Mouse (Mus musculus) limb, embryonic 14.5 days (tissue): ENCODE measurements around the gene Ttc21a. TPM values are rescaled to one million over a fixed set of nuclear protein-coding genes. Genes with fewer than 3 reads are reported as not detected.

Source experiments
- ATAC-seq: fragments of 200-750 bp; cut with Nextera tagmentation; 2 replicates; pipeline ENCODE4 v1.8.0; 2017; ENCODE audit warnings: low read depth, moderate number of reproducible peaks, moderate TSS enrichment; ENCODE audit not compliant: low FRiP score
- DNase-seq: peaks from one replicate; pipeline ENCODE4 v3.0.0-alpha.2; 2015; ENCODE audit warnings: low spot score
- H3K27ac ChIP-seq: fragments of 300-500 bp; sonication (generic); replicated peaks from 2 replicates; pipeline ENCODE4 v1.5.1; 2014; ENCODE audit warnings: low read depth, mild to moderate bottlenecking, low read length, moderate library complexity, mixed read lengths
- H3K27me3 ChIP-seq: fragments of 300-500 bp; sonication (generic); 2 replicates; pipeline ENCODE4 v1.6.1; 2014; ENCODE audit warnings: low read length, mixed read lengths; ENCODE audit not compliant: control insufficient read depth, insufficient read depth
- H3K36me3 ChIP-seq: fragments of 300-500 bp; sonication (generic); 2 replicates; pipeline ENCODE4 v1.6.1; 2014; ENCODE audit warnings: mild to moderate bottlenecking, low read length, moderate library complexity, mixed read lengths; ENCODE audit not compliant: control insufficient read depth, insufficient read depth
- H3K4me1 ChIP-seq: fragments of 300-500 bp; sonication (generic); 2 replicates; pipeline ENCODE4 v1.6.1; 2014; ENCODE audit warnings: antibody characterized with exemption, low read length, mixed read lengths; ENCODE audit not compliant: control insufficient read depth, insufficient read depth
- H3K4me2 ChIP-seq: fragments of 300-500 bp; sonication (generic); replicated peaks from 2 replicates; pipeline ENCODE4 v1.6.1; 2014; ENCODE audit warnings: low read depth, mild to moderate bottlenecking, low read length, moderate library complexity; ENCODE audit not compliant: severe bottlenecking
- H3K4me3 ChIP-seq: fragments of 300-500 bp; sonication (generic); replicated peaks from 2 replicates; pipeline ENCODE4 v1.5.1; 2014; ENCODE audit warnings: low read length
- H3K9ac ChIP-seq: fragments of 300-500 bp; sonication (generic); 2 replicates; pipeline ENCODE4 v1.6.1; 2014; ENCODE audit warnings: mild to moderate bottlenecking, low read depth, low read length, moderate library complexity; ENCODE audit not compliant: severe bottlenecking
- H3K9me3 ChIP-seq: fragments of 300-500 bp; sonication (generic); 2 replicates; pipeline ENCODE4 v1.6.1; 2016; ENCODE audit warnings: low read length; ENCODE audit not compliant: control insufficient read depth
- POLR2A ChIP-seq: fragments of 200-500 bp; IDR thresholded peaks from 2 replicates; pipeline ENCODE4 v1.8.0; 2012; ENCODE audit warnings: inconsistent platforms, mild to moderate bottlenecking, moderate library complexity, borderline replicate concordance; ENCODE audit not compliant: insufficient read depth, insufficient read length; ENCODE audit errors: extremely low read depth
- WGBS: fragments of 180-500 bp; shearing (Covaris S2); extraction: QIAGEN DNeasy Blood & Tissue Kit; methylation state at CpG from one replicate; pipeline ENCODE4 v1.1.7; 2014; 5-methylcytosine and 5-hydroxymethylcytosine counted together
- polyA plus RNA-seq, 2 experiments: library from polyadenylated mRNA; depleted of rRNA in 1 of 2; stranded (reverse) in 1 of 2; unstranded in 1 of 2; fragments of >200 nt; fragmentation: Nextera tagmentation in 1 of 2; extraction: Ambion mirVana in 1 of 2; gene quantifications; 2 replicates each; pipeline versions ENCODE4 v1.2.1 to v1.2.3; 2012 to 2014

Gene Ttc21a
- polyA plus RNA-seq, 2 experiments = 0.10 to 0.34 TPM

GRCm38 (mm10) chr9:119974609-119975008 lies 37.2 kb downstream of the Ttc21a start:
- H3K27me3 ChIP-seq = no peaks in the 10 kb centered on the region
- no peaks in the 10 kb centered on the region for H3K9me3 ChIP-seq
- peaks cover 44% of the 10 kb centered on the region for H3K4me1 ChIP-seq
- DNase-seq (no peak), ATAC-seq (no peak)
- no peak overlapping the region for H3K9ac ChIP-seq
- 79% methylated on average over 5 of the region's 5 CpGs for WGBS
- H3K4me3 ChIP-seq = no peak overlapping the region
- TF ChIP-seq POLR2A = no peak
- no peak overlapping the region for H3K27ac ChIP-seq
- peaks cover 40% of the 10 kb centered on the region for H3K36me3 ChIP-seq
- no peak overlapping the region for H3K4me2 ChIP-seq

GRCm38 (mm10) chr9:119975286-119975685 lies 37.9 kb downstream of the Ttc21a start:
- Histone ChIP-seq H3K9me3 (no peaks in the 10 kb centered on the region), H3K4me3 (no peak overlapping the region), H3K27me3 (no peaks in the 10 kb centered on the region), H3K36me3 (peaks cover 37% of the 10 kb centered on the region), H3K4me1 (peaks cover 40% of the 10 kb centered on the region), H3K27ac (no peak overlapping the region), H3K4me2 (no peak overlapping the region), H3K9ac (no peak overlapping the region)
- TF ChIP-seq POLR2A = no peak
- ATAC-seq (no peak), DNase-seq (no peak)
- WGBS = 91% methylated on average over 4 of the region's 4 CpGs

GRCm38 (mm10) chr9:119976704-119977556 lies 39.5 kb downstream of the Ttc21a start:
- Histone ChIP-seq H3K27me3 (no peaks in the 10 kb centered on the region), H3K4me2 (no peak overlapping the region), H3K9me3 (no peaks in the 10 kb centered on the region), H3K27ac (no peak overlapping the region), H3K36me3 (peaks cover 30% of the 10 kb centered on the region), H3K9ac (0 out of 2 replicates have a peak overlapping the region, but pooled peaks have one; percentile 2), H3K4me1 (peaks cover 44% of the 10 kb centered on the region), H3K4me3 (no peak overlapping the region)
- WGBS = 31% methylated on average over 16 of the region's 17 CpGs
- ATAC-seq (no peak), DNase-seq (no peak)
- no peak for TF ChIP-seq POLR2A

GRCm38 (mm10) chr9:119977557-119978060 lies 40.2 kb downstream of the Ttc21a start:
- H3K9ac ChIP-seq = 0 out of 2 replicates have a peak overlapping the region, but pooled peaks have one; percentile 2
- DNase-seq (no peak), ATAC-seq (no peak)
- H3K4me3 ChIP-seq = no peak overlapping the region
- no peaks in the 10 kb centered on the region for H3K27me3 ChIP-seq
- no peak overlapping the region; the same call in 1 of the 2 replicates for H3K4me2 ChIP-seq
- peaks cover 51% of the 10 kb centered on the region for H3K4me1 ChIP-seq
- H3K36me3 ChIP-seq = peaks cover 23% of the 10 kb centered on the region
- no peak for TF ChIP-seq POLR2A
- WGBS = 23% methylated on average over 2 of the region's 5 CpGs
- H3K27ac ChIP-seq = peak overlapping the region; percentile 26; the same call in 1 of the 2 replicates
- no peaks in the 10 kb centered on the region for H3K9me3 ChIP-seq

- no peak overlapping the region for H3K4me3 ChIP-seq
- no peak for TF ChIP-seq POLR2A
- H3K9ac ChIP-seq = no peak overlapping the region
- DNase-seq (no peak), ATAC-seq (no peak)
- H3K27ac ChIP-seq = peak overlapping the region; percentile 26; the same call in 1 of the 2 replicates
- no peaks in the 10 kb centered on the region for H3K9me3 ChIP-seq
- no peaks in the 10 kb centered on the region for H3K27me3 ChIP-seq
- no peak overlapping the region; the same call in 1 of the 2 replicates for H3K4me2 ChIP-seq
- 46% methylated on average over 9 of the region's 9 CpGs for WGBS
- H3K4me1 ChIP-seq = peaks cover 56% of the 10 kb centered on the region
- H3K36me3 ChIP-seq = peaks cover 16% of the 10 kb centered on the region
Measured at GRCm38 (mm10) chr9:119978151-119978810, 40.9 kb downstream of the Ttc21a start.
